Mouse (Mus musculus): ENCODE measurements around the gene Tsen54.

The Tsen54 gene

GRCm38 (mm10) chr11:115803072-115803709 lies 11.3 kb upstream of the Tsen54 start:
- no peak for DNase-seq (ENCODE audit: low spot score in 2 of 2)

GRCm38 (mm10) chr11:115805005-115805404 lies 9.5 kb upstream of the Tsen54 start:
- no peak for DNase-seq (ENCODE audit: low spot score in 2 of 2)

GRCm38 (mm10) chr11:115806154-115806553 lies 8.4 kb upstream of the Tsen54 start:
- no peak for DNase-seq (ENCODE audit: low spot score in 2 of 2)

- DNase-seq (ENCODE audit: low spot score in 2 of 2), result no peak
Measured at GRCm38 (mm10) chr11:115807306-115807705, 7.2 kb upstream of the Tsen54 start.

GRCm38 (mm10) chr11:115807971-115808370 lies 6.6 kb upstream of the Tsen54 start:
- no peak for DNase-seq (ENCODE audit: low spot score in 2 of 2)

GRCm38 (mm10) chr11:115808696-115809310 lies 5.7 kb upstream of the Tsen54 start:
- DNase-seq (ENCODE audit: low spot score in 2 of 2), result no peak

GRCm38 (mm10) chr11:115809311-115809781 lies 5.2 kb upstream of the Tsen54 start:
- DNase-seq (ENCODE audit: low spot score in 2 of 2), result no peak

GRCm38 (mm10) chr11:115810377-115810776 lies 4.1 kb upstream of the Tsen54 start:
- no peak for DNase-seq (ENCODE audit: low spot score in 2 of 2)

- DNase-seq (ENCODE audit: low spot score in 2 of 2), result no peak
Measured at GRCm38 (mm10) chr11:115811381-115812093, 3.0 kb upstream of the Tsen54 start.

- no peak for DNase-seq (ENCODE audit: low spot score in 2 of 2)
Measured at GRCm38 (mm10) chr11:115812095-115812494, 2.4 kb upstream of the Tsen54 start.

DNA sequence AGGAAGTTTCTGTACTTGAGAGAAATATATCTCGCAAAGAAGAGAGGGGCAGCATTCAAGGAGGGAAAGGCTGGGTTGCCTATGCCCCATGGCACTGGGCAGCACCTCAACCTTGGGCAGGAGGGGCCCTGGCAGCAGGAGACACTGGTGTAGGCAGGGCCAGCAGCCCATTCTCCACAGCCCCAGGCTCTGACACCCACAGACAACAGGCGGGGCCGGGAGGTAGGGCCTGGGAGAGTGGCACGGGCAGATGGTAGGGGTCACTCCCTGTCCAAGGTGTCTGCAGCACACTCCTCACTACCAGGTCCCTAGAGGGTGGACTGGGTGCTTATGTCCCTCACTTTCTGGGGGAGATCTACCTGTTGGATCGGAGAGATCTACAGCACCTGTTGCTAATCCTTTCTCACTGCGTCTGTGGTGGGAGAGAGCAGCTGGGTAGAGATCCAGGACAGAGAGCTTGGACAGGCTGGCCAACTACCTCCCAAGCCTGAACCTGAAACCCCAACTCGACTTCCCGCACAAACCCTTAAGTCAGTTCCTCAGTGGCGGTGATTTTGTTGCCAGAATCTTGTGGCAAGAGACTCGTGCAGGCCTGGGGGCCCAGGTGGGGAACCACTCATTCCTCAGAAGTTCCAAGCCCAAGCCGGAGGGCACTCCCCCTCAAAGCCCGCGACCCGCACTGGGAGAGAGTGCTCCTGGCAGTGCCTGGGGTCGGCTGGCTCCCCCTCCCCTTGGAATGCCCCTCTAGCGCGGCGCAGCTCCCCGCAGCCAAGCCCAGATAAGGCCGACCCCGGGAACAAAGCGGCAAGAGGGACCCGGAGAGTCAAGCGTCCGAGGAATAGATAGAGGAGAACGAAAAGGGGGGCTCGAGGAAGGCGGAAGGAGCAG lies 1.7 kb upstream of the Tsen54 start:
- DNase-seq (ENCODE audit: low spot score in 2 of 2), result no peak

DNA sequence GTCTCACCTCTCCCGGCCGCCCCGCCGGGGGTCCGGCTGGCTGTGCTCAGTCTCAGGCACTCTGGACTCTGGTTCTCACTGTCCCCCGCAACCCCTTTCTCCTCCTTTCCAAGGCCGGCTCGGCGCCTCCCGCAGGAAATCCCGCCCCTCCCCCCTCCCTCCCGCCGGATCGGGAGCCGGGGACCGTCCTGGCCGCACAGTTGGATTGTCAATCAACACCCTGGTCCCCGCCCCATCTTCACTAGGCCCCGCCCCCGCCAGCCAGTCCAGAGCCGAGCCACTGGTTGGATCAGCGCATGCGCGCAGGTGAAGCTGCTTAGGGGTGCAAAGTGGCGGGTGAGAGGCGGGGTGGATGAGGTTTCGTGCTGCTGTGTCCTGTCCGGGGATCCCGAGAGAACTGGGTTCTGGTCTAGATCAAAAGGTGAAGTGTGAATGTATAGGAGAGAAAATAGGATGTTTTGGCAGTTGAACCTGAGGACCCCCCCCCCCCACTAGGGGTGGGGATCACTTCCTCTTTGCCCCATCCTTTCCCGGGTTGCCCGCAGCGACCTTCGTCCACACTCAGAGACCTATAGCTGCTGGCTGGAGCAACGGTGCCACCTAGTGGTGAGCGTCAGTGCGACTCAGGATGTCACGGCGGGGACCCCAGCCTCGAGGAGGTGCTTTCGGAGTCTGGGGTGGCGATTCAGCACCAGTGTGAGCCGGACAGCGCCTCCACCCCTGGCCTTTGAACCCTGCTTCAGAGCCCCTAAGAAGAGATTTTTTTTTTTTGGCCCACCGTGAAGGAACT lies 822 bp upstream of the Tsen54 start, which contains the start of gene Caskin2:
TSS of gene Caskin2 (minus strand) at position 133 of the 790 bp plus-strand sequence.
- DNase-seq (ENCODE audit: low spot score in 2 of 2), result peak; percentile 87 to 94

DNA sequence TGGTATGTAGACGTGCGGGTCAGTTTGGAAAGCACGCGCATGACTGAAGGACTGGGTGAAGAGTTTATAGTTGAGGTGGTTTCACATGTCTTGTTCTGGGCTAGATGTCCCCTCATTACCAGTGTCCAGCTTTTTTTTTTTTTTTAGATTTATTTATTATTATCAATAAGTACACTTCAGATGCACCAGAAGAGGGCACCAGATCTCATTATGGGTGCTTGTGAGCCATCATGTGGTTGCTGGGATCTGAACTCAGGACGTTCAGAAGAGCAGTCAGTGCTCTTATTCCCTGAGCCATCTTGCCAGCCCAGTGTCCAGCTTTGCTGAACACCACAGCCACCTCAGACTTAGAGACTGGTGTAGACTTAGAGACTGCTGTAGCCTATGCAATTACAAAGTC lies 2.8 kb downstream of the Tsen54 start:
- DNase-seq (ENCODE audit: low spot score in 2 of 2), result no peak

DNA sequence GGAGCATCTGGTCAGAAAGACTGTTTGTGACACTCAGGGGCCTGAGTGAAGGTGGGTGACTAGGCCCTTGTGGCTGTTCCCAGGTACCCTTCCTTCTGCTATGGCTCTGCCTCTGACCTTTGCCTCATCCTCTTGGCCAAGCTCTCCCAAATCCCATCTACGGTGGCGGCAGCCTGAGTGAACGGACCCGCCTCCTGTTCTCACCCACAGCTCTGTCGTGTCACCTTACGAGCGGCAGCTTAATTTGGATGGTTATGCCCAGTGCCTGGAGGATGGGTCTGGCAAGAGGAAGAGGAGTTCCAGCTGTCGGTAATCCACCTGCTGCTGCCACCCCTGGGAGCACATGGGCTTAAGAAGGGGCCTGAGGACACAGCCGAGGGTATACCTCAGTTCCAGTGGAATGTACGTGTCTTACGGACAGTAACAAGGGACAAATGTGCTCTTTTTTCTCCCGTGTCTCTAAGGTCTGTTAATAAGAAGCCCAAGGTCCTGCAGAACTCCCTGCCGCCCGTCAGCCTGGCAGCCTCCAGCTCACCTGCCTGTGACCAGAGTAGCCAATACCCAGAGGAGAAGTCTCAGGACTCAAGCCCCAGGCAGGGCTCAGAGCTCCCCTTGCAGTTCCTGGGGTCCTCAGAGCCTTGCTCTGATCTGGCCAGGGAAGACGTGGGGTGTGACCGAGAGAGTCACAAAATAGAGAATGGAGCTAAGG lies 5.5 kb downstream of the Tsen54 start:
- DNase-seq (ENCODE audit: low spot score in 2 of 2), result no peak

GRCm38 (mm10) chr11:115821001-115821400 lies 6.5 kb downstream of the Tsen54 start:
- no peak for DNase-seq (ENCODE audit: low spot score in 2 of 2)

- DNase-seq (ENCODE audit: low spot score in 2 of 2), result peak; percentile 68 to 76
Measured at GRCm38 (mm10) chr11:115823774-115824740, 9.5 kb downstream of the Tsen54 start, which contains the start of gene Llgl2. Llgl2 (plus strand) TSS chr11:115824049.

- DNase-seq (ENCODE audit: low spot score in 2 of 2), result no peak
Measured at GRCm38 (mm10) chr11:115824813-115825212, 10.3 kb downstream of the Tsen54 start.

- no peak for DNase-seq (ENCODE audit: low spot score in 2 of 2)
Measured at GRCm38 (mm10) chr11:115826487-115826886, 12.0 kb downstream of the Tsen54 start.

GRCm38 (mm10) chr11:115827624-115828023 lies 13.1 kb downstream of the Tsen54 start:
- DNase-seq (ENCODE audit: low spot score in 2 of 2), result no peak
